In genomic region chr1:193197494-193198205, GRCm38 (mm10) we compare ENCODE assay signal across 21 mouse cellular contexts. TPM values are rescaled to one million over a fixed set of nuclear protein-coding genes. Genes with fewer than 3 reads are reported as not detected.
A peak's percentile ranks its signal among the peaks of the same experiment; 100 is the strongest.
DNase-seq lines count a peak whose midpoint lies in the region; ATAC-seq and TF ChIP-seq lines count a peak whose summit lies in the region.
"Had no signal": no experiment of that assay in that cellular context is flagged by ENCODE, and none has a peak within 500 bp of the region (broad histone marks: within the 10 kb centered on the region; RNA-seq: fewer than 3 reads in every experiment).

No protein-coding gene starts in this region.

- H3K36me3 ChIP-seq in limb, embryonic 14.5 days (ENCODE audit: control insufficient read depth, insufficient read depth, low read length): no peaks in the 10 kb centered on the region
- no peaks in the 10 kb centered on the region for H3K36me3 ChIP-seq in limb, embryonic 10.5 days
- peaks cover 58 to 74% of the 10 kb centered on the region in 2 experiments for H3K36me3 ChIP-seq in CH12.LX (replicated peaks in 1 of 2; ENCODE audit: control insufficient read depth in 1 of 2, insufficient read depth in 1 of 2, low read length in 1 of 2)
- H3K36me3 ChIP-seq: embryonic facial prominence, embryonic 13.5 days; forebrain, embryonic 10.5 days; limb, embryonic 15.5 days; midbrain, embryonic 12.5 days had no signal

- ATAC-seq in cerebellum, adult (ENCODE audit: insufficient number of reproducible peaks, low FRiP score, low TSS enrichment): no peak
- ATAC-seq in limb, embryonic 14.5 days (ENCODE audit: low FRiP score, low read depth): peak; percentile 69; the same call in 1 of the 2 replicates

- no peak for TF ChIP-seq EP300 in CH12.LX (IDR thresholded peaks at IDR 0.05; ENCODE audit: low read length)

- no peak for TF ChIP-seq POLR2A in limb, embryonic 14.5 days (IDR thresholded peaks at IDR 0.05; ENCODE audit: borderline replicate concordance, extremely low read depth, insufficient read depth, insufficient read length)
- TF ChIP-seq POLR2A in CH12.LX (IDR thresholded peaks at IDR 0.05; ENCODE audit: low read depth, low read length): no peak

- no peak overlapping the region for H3K27ac ChIP-seq in limb, embryonic 14.5 days (replicated peaks; ENCODE audit: low read depth, low read length)
- H3K27ac ChIP-seq in limb, embryonic 10.5 days: no peak overlapping the region
- no peak overlapping the region for H3K27ac ChIP-seq in CH12.LX (ENCODE audit: insufficient read depth, low read depth)
- no peak overlapping the region for H3K27ac ChIP-seq in layer of hippocampus, adult 2 months
- H3K27ac ChIP-seq: embryonic facial prominence, embryonic 13.5 days; forebrain, embryonic 10.5 days; hindbrain, embryonic 14.5 days; limb, embryonic 15.5 days; midbrain, embryonic 12.5 days had no signal

- no peaks in the 10 kb centered on the region for H3K9me3 ChIP-seq in limb, embryonic 14.5 days (ENCODE audit: control insufficient read depth, low read length)
- no peaks in the 10 kb centered on the region for H3K9me3 ChIP-seq in limb, embryonic 10.5 days (replicated peaks)
- no peaks in the 10 kb centered on the region for H3K9me3 ChIP-seq in CH12.LX (replicated peaks; ENCODE audit: low read length)
- H3K9me3 ChIP-seq: embryonic facial prominence, embryonic 13.5 days; forebrain, embryonic 10.5 days; limb, embryonic 15.5 days; midbrain, embryonic 12.5 days had no signal

- dilution Hi-C loops in CH12.LX (cut with MboI; ENCODE audit: extremely low pct_ligation_motif_present, extremely low pct_unique_long_range_greater_than_20kb, low sequenced_read_pairs): no loop called here

- H3K27me3 ChIP-seq in limb, embryonic 14.5 days (ENCODE audit: control insufficient read depth, insufficient read depth, low read length): no peaks in the 10 kb centered on the region
- H3K27me3 ChIP-seq in limb, embryonic 10.5 days (ENCODE audit: low read depth, poor library complexity, severe bottlenecking): no peaks in the 10 kb centered on the region
- H3K27me3 ChIP-seq in CH12.LX (replicated peaks): no peaks in the 10 kb centered on the region
- H3K27me3 ChIP-seq: embryonic facial prominence, embryonic 13.5 days; limb, embryonic 15.5 days; midbrain, embryonic 12.5 days had no signal

- 87% methylated on average over 18 of the region's 18 CpGs for WGBS in limb, embryonic 14.5 days
- WGBS in limb, embryonic 10.5 days: 88% methylated on average over 18 of the region's 18 CpGs

- peak; percentile 64 to 67 for DNase-seq in cerebellum, postnatal 10 days
- DNase-seq in limb, embryonic 14.5 days (ENCODE audit: low spot score): no peak
- DNase-seq in limb, embryonic 10.5 days (ENCODE audit: low spot score): no peak
- no peak for DNase-seq in CH12.LX (ENCODE audit: extremely low read depth)
- peak; percentile 56 for DNase-seq in gastrocnemius, postnatal 14 days
- no peak for DNase-seq in layer of hippocampus, adult 2 months (ENCODE audit: low spot score in 2 of 2)
- DNase-seq in lung, postnatal 25 days (ENCODE audit: low spot score): no peak
- DNase-seq: adrenal gland, postnatal 10 days; cerebellum, adult 11-12 months; heart, adult 18-20 months; kidney, adult 2 months; kidney, postnatal 25 days; layer of hippocampus, adult 9-11 months; lung, postnatal 14 days; right cerebral cortex, postnatal 4 days had no signal

- no peak overlapping the region for H3K9ac ChIP-seq in limb, embryonic 14.5 days (ENCODE audit: low read depth, low read length, severe bottlenecking)
- H3K9ac ChIP-seq in CH12.LX (ENCODE audit: insufficient read depth, low read depth): no peak overlapping the region
- H3K9ac ChIP-seq: embryonic facial prominence, embryonic 13.5 days; hindbrain, embryonic 14.5 days; limb, embryonic 15.5 days; midbrain, embryonic 12.5 days had no signal

- H3K4me1 ChIP-seq in limb, embryonic 14.5 days (ENCODE audit: control insufficient read depth, insufficient read depth, low read length): peaks cover 3% of the 10 kb centered on the region; the same call in 1 of the 2 replicates
- 0 out of 2 replicates have a peak, but pooled peaks cover 6% of the 10 kb centered on the region for H3K4me1 ChIP-seq in limb, embryonic 10.5 days
- peaks cover 21 to 76% of the 10 kb centered on the region in 2 experiments for H3K4me1 ChIP-seq in CH12.LX (ENCODE audit: control insufficient read depth in 1 of 2, insufficient read depth in 2 of 2)
- H3K4me1 ChIP-seq: forebrain, embryonic 10.5 days; midbrain, embryonic 12.5 days had no signal

- no peak for TF ChIP-seq CTCF in CH12.LX (conservative IDR thresholded peaks at IDR 0.05 in 1 of 2, IDR thresholded peaks at IDR 0.05 in 1 of 2; ENCODE audit: low read depth in 2 of 2, low read length in 2 of 2)
- no peak for TF ChIP-seq CTCF in layer of hippocampus, adult 2 months (conservative IDR thresholded peaks at IDR 0.05)

- H3K4me2 ChIP-seq in limb, embryonic 14.5 days (replicated peaks; ENCODE audit: low read depth, low read length, severe bottlenecking): no peak overlapping the region
- 0 out of 2 replicates have a peak overlapping the region, but pooled peaks have one; percentile 10 for H3K4me2 ChIP-seq in CH12.LX (ENCODE audit: insufficient read depth, low read depth, poor library complexity, severe bottlenecking)
- H3K4me2 ChIP-seq: embryonic facial prominence, embryonic 13.5 days; hindbrain, embryonic 14.5 days; limb, embryonic 15.5 days; midbrain, embryonic 12.5 days had no signal

- H3K79me2 ChIP-seq in CH12.LX (replicated peaks; ENCODE audit: control insufficient read depth, extremely low read depth, insufficient read depth, poor library complexity, severe bottlenecking): peaks cover 36% of the 10 kb centered on the region

- H3K4me3 ChIP-seq in limb, embryonic 14.5 days (replicated peaks; ENCODE audit: low read length): no peak overlapping the region
- no peak overlapping the region for H3K4me3 ChIP-seq in limb, embryonic 10.5 days
- H3K4me3 ChIP-seq in CH12.LX (replicated peaks in 1 of 3; ENCODE audit: low read depth in 2 of 3, low read length in 2 of 3, poor library complexity in 1 of 3): no peak overlapping the region
- no peak overlapping the region for H3K4me3 ChIP-seq in layer of hippocampus, adult 2 months
- H3K4me3 ChIP-seq: embryonic facial prominence, embryonic 13.5 days; forebrain, embryonic 10.5 days; limb, embryonic 15.5 days; midbrain, embryonic 12.5 days had no signal

- in situ Hi-C loops in CH12.LX (cut with MboI; ENCODE audit: low pct_ligation_motif_present, low pct_unique_long_range_greater_than_20kb, low sequenced_read_pairs): no loop called here

- intact Hi-C loops in gastrocnemius, postnatal 14 days (cut with DNase I; ENCODE audit: low total_unique reads): no loop called here

- no peak for TF ChIP-seq RAD21 in CH12.LX (IDR thresholded peaks at IDR 0.05; ENCODE audit: low read depth, low read length)

TF ChIP-seq in CH12.LX, 34 proteins besides CTCF, POLR2A, EP300 and RAD21:
- TF ChIP-seq E2F4 (IDR thresholded peaks at IDR 0.05; ENCODE audit: insufficient replicate concordance, low read depth, low read length): no peak

RNA-seq across cellular contexts. Expression of gene Traf3ip3, which starts 3.9 kb away (rescaled TPM):
- 9.7 and 18.8 TPM in 2 replicates for polyA plus RNA-seq in limb, embryonic 14.5 days (2012; rRNA removed)
- polyA plus RNA-seq in limb, embryonic 14.5 days (2014; fragmentation: Nextera tagmentation; extraction: Ambion mirVana): 17.6 and 22.6 TPM in 2 replicates
- 1.0 and 1.5 TPM in 2 replicates for polyA plus RNA-seq in limb, embryonic 10.5 days (2016; fragmentation: Nextera tagmentation; extraction: Ambion mirVana)
- total RNA-seq in CH12.LX (2012; rRNA removed) (72.9 and 80.1 TPM in 2 replicates), CH12.LX (2014; rRNA removed) (68.8 and 76.0 TPM in 2 replicates)
- 60.9 and 96.4 TPM in 2 replicates for polyA plus RNA-seq in CH12.LX (2012; ENCODE audit: insufficient read length, low read depth)
- 1 to 10 TPM; 6.0 to 8.4 TPM for total RNA-seq in gastrocnemius, postnatal 14 days (2021)
- total RNA-seq in layer of hippocampus, adult 2 months (2021): 1 to 10 TPM; 1.6 to 2.4 TPM

RNA-seq across cellular contexts. Expression of gene Lamb3, which starts 9.8 kb away (rescaled TPM):
- polyA plus RNA-seq in limb, embryonic 14.5 days (2012; rRNA removed): 3.6 and 4.0 TPM in 2 replicates
- 3.5 and 4.6 TPM in 2 replicates for polyA plus RNA-seq in limb, embryonic 14.5 days (2014; fragmentation: Nextera tagmentation; extraction: Ambion mirVana)
- 0.40 and 0.81 TPM in 2 replicates for polyA plus RNA-seq in limb, embryonic 10.5 days (2016; fragmentation: Nextera tagmentation; extraction: Ambion mirVana)
- 10.1 and 10.2 TPM in 2 replicates for total RNA-seq in CH12.LX (2012; rRNA removed)
- total RNA-seq in CH12.LX (2014; rRNA removed): 14.1 and 14.6 TPM in 2 replicates
- polyA plus RNA-seq in CH12.LX (2012; ENCODE audit: insufficient read length, low read depth): 7.8 and 12.3 TPM in 2 replicates
- 1 to 10 TPM in 1 of 2 experiments, under 1 TPM in 1; 0.80 to 1.4 TPM for total RNA-seq in gastrocnemius, postnatal 14 days (2021)
- total RNA-seq in layer of hippocampus, adult 2 months (2021): 1 to 10 TPM in 1 of 2 experiments, under 1 TPM in 1; 0.82 to 1.4 TPM

RNA-seq across cellular contexts. Expression of gene A130010J15Rik, which starts 29.8 kb away (rescaled TPM):
- 7.8 and 9.6 TPM in 2 replicates for polyA plus RNA-seq in limb, embryonic 14.5 days (2012; rRNA removed)
- 15.1 and 15.4 TPM in 2 replicates for polyA plus RNA-seq in limb, embryonic 14.5 days (2014; fragmentation: Nextera tagmentation; extraction: Ambion mirVana)
- 16.7 and 18.4 TPM in 2 replicates for polyA plus RNA-seq in limb, embryonic 10.5 days (2016; fragmentation: Nextera tagmentation; extraction: Ambion mirVana)
- total RNA-seq in CH12.LX (2012; rRNA removed) (20.8 and 22.4 TPM in 2 replicates), CH12.LX (2014; rRNA removed) (18.6 and 19.4 TPM in 2 replicates)
- polyA plus RNA-seq in CH12.LX (2012; ENCODE audit: insufficient read length, low read depth): 6.5 and 9.1 TPM in 2 replicates
- 1 to 10 TPM; 2.3 to 3.2 TPM for total RNA-seq in gastrocnemius, postnatal 14 days (2021)
- 1 to 10 TPM; 5.1 to 5.3 TPM for total RNA-seq in layer of hippocampus, adult 2 months (2021)

RNA-seq across cellular contexts. Expression of gene Irf6, which starts 44.7 kb away (rescaled TPM):
- polyA plus RNA-seq in limb, embryonic 14.5 days (2012; rRNA removed): 18.6 and 23.5 TPM in 2 replicates
- polyA plus RNA-seq in limb, embryonic 14.5 days (2014; fragmentation: Nextera tagmentation; extraction: Ambion mirVana): 39.8 and 50.0 TPM in 2 replicates
- polyA plus RNA-seq in limb, embryonic 10.5 days (2016; fragmentation: Nextera tagmentation; extraction: Ambion mirVana): 8.0 and 8.9 TPM in 2 replicates
- total RNA-seq in CH12.LX (2012; rRNA removed) (9.7 and 13.0 TPM in 2 replicates), CH12.LX (2014; rRNA removed) (0.31 and 0.58 TPM in 2 replicates)
- polyA plus RNA-seq in CH12.LX (2012; ENCODE audit: insufficient read length, low read depth): 0.35 and 0.43 TPM in 2 replicates
- 1 to 10 TPM; 1.6 to 2.0 TPM for total RNA-seq in gastrocnemius, postnatal 14 days (2021)
- under 1 TPM; 0.49 to 0.66 TPM for total RNA-seq in layer of hippocampus, adult 2 months (2021)

Comparison
In these comparisons a context has a peak if more than half of its experiments do, and no peak if none do; other contexts are left out.
1. DNase-seq: peak in cerebellum, postnatal 10 days (2 of 2) and gastrocnemius, postnatal 14 days (single experiment); none in limb, embryonic 14.5 days (single experiment), limb, embryonic 10.5 days (single experiment), CH12.LX (single experiment), layer of hippocampus, adult 2 months (0 of 2) and lung, postnatal 25 days (single experiment).
2. RNA of gene Traf3ip3, which starts 3.9 kb away (total RNA-seq): 68.8 to 80.1 TPM in CH12.LX; 6.0 to 8.4 TPM in gastrocnemius, postnatal 14 days and 1.6 to 2.4 TPM in layer of hippocampus, adult 2 months; every median in the first group is over 4 times any median in the second.
3. RNA of gene Lamb3, which starts 9.8 kb away (total RNA-seq): 10.1 to 14.6 TPM in CH12.LX; 0.82 to 1.4 TPM in layer of hippocampus, adult 2 months and 0.80 to 1.4 TPM in gastrocnemius, postnatal 14 days; every median in the first group is over 4 times any median in the second.